Mouse (Mus musculus) intestine, postnatal 0 days (tissue): ENCODE measurements at regions not wholly inside any gene's neighbourhood (a gene's known extent, or its start where the extent isn't known, plus 50 kb on each side); places are given as distances from the start of the nearest gene placed in this dataset.

Source experiments
- ATAC-seq: fragments of 200-750 bp; cut with Nextera tagmentation; 2 replicates; pipeline ENCODE4 v1.8.0; 2017; ENCODE audit warnings: mild to moderate bottlenecking, moderate TSS enrichment, moderate library complexity
- H3K27ac ChIP-seq: fragments of 300-500 bp; sonication (generic); 2 replicates; pipeline ENCODE4 v1.5.1; 2014; ENCODE audit warnings: mild to moderate bottlenecking, low read depth, low read length, moderate library complexity
- H3K27me3 ChIP-seq: fragments of 300-500 bp; sonication (generic); replicated peaks from 2 replicates; pipeline ENCODE4 v1.6.1; 2014; ENCODE audit warnings: low read length, mixed read lengths; ENCODE audit not compliant: control insufficient read depth, insufficient read depth
- H3K36me3 ChIP-seq: fragments of 300-500 bp; sonication (generic); 2 replicates; pipeline ENCODE4 v1.6.1; 2014; ENCODE audit warnings: mild to moderate bottlenecking, moderate library complexity; ENCODE audit not compliant: control insufficient read depth, insufficient read depth
- H3K4me1 ChIP-seq: fragments of 300-500 bp; sonication (generic); replicated peaks from 2 replicates; pipeline ENCODE4 v1.6.1; 2014; ENCODE audit warnings: antibody characterized with exemption, low read length, mixed read lengths; ENCODE audit not compliant: control insufficient read depth, insufficient read depth
- H3K4me2 ChIP-seq: fragments of 300-500 bp; sonication (generic); replicated peaks from 2 replicates; pipeline ENCODE4 v1.6.1; 2014; ENCODE audit warnings: low read depth, mild to moderate bottlenecking, moderate library complexity
- H3K4me3 ChIP-seq: fragments of 300-500 bp; sonication (generic); 2 replicates; pipeline ENCODE4 v1.5.1; 2014; ENCODE audit warnings: low read depth, low read length
- H3K9ac ChIP-seq: fragments of 300-500 bp; sonication (generic); 2 replicates; pipeline ENCODE4 v1.6.1; 2014; ENCODE audit warnings: mild to moderate bottlenecking, low read depth, low read length
- H3K9me3 ChIP-seq: fragments of 300-500 bp; sonication (generic); 2 replicates; pipeline ENCODE4 v1.6.1; 2016; ENCODE audit warnings: mixed run types; ENCODE audit not compliant: control insufficient read depth
- CTCF ChIP-seq: sonication (generic); IDR thresholded peaks from 2 replicates; pipeline ENCODE4 v1.5.1; 2016; ENCODE audit warnings: low read depth, mild to moderate bottlenecking, control low read depth, antibody characterized with exemption, moderate library complexity
- WGBS: fragments of 180-500 bp; shearing (Covaris S2); extraction: QIAGEN DNeasy Blood & Tissue Kit; methylation state at CpG from one replicate; pipeline ENCODE4 v1.1.7; 2014; 5-methylcytosine and 5-hydroxymethylcytosine counted together

- H3K36me3 ChIP-seq, result no peaks in the 10 kb centered on the region
- H3K4me2 ChIP-seq, result no peak overlapping the region
- TF ChIP-seq CTCF, result no peak
- H3K9me3 ChIP-seq, result no peaks in the 10 kb centered on the region
- no peak overlapping the region for H3K27ac ChIP-seq
- no peaks in the 10 kb centered on the region for H3K4me1 ChIP-seq
- H3K27me3 ChIP-seq, result no peaks in the 10 kb centered on the region
- ATAC-seq, result no peak
- H3K4me3 ChIP-seq, result no peak overlapping the region
- H3K9ac ChIP-seq, result no peak overlapping the region
- 90% methylated on average over 4 of the region's 4 CpGs for WGBS
These were observed 188.0 kb upstream of the Cops8 start for GRCm38 (mm10) chr1:90414751-90415150.

GRCm38 (mm10) chr1:90424066-90424821 lies 178.5 kb upstream of the Cops8 start:
- peak; percentile 31; the same call in 1 of the 2 replicates for ATAC-seq
- Histone ChIP-seq H3K9ac (no peak overlapping the region), H3K27ac (no peak overlapping the region), H3K4me1 (no peaks in the 10 kb centered on the region), H3K9me3 (no peaks in the 10 kb centered on the region), H3K27me3 (no peaks in the 10 kb centered on the region), H3K4me2 (no peak overlapping the region), H3K36me3 (no peaks in the 10 kb centered on the region), H3K4me3 (no peak overlapping the region)
- TF ChIP-seq CTCF, result no peak
- WGBS, result 47% methylated on average over 13 of the region's 13 CpGs

- no peak for TF ChIP-seq CTCF
- Histone ChIP-seq H3K4me2 (no peak overlapping the region), H3K9me3 (no peaks in the 10 kb centered on the region), H3K9ac (no peak overlapping the region), H3K4me1 (no peaks in the 10 kb centered on the region), H3K36me3 (no peaks in the 10 kb centered on the region), H3K27ac (no peak overlapping the region), H3K4me3 (no peak overlapping the region), H3K27me3 (no peaks in the 10 kb centered on the region)
- no peak for ATAC-seq
- 82% methylated on average over 6 of the region's 6 CpGs for WGBS
These were observed 174.4 kb upstream of the Cops8 start for GRCm38 (mm10) chr1:90428334-90428733.

- Histone ChIP-seq H3K4me1 (no peaks in the 10 kb centered on the region), H3K9me3 (no peaks in the 10 kb centered on the region), H3K9ac (no peak overlapping the region), H3K4me3 (no peak overlapping the region), H3K36me3 (no peaks in the 10 kb centered on the region), H3K27me3 (no peaks in the 10 kb centered on the region), H3K4me2 (no peak overlapping the region), H3K27ac (no peak overlapping the region)
- TF ChIP-seq CTCF, result no peak
- ATAC-seq, result no peak
- 79% methylated on average over 7 of the region's 7 CpGs for WGBS
These were observed 174.0 kb upstream of the Cops8 start for GRCm38 (mm10) chr1:90428774-90429173.

GRCm38 (mm10) chr1:90430480-90430879 lies 172.3 kb upstream of the Cops8 start:
- Histone ChIP-seq H3K4me2 (no peak overlapping the region), H3K9me3 (no peaks in the 10 kb centered on the region), H3K27ac (no peak overlapping the region), H3K36me3 (no peaks in the 10 kb centered on the region), H3K9ac (no peak overlapping the region), H3K27me3 (no peaks in the 10 kb centered on the region), H3K4me3 (no peak overlapping the region), H3K4me1 (no peaks in the 10 kb centered on the region)
- WGBS, result 89% methylated on average over 9 of the region's 9 CpGs
- TF ChIP-seq CTCF, result no peak
- no peak for ATAC-seq

GRCm38 (mm10) chr1:90431783-90432182 lies 171.0 kb upstream of the Cops8 start:
- Histone ChIP-seq H3K9ac (no peak overlapping the region), H3K36me3 (no peaks in the 10 kb centered on the region), H3K4me1 (no peaks in the 10 kb centered on the region), H3K4me2 (no peak overlapping the region), H3K9me3 (no peaks in the 10 kb centered on the region), H3K4me3 (no peak overlapping the region), H3K27me3 (no peaks in the 10 kb centered on the region), H3K27ac (no peak overlapping the region)
- ATAC-seq, result no peak
- no peak for TF ChIP-seq CTCF
- 58% methylated on average over 6 of the region's 6 CpGs for WGBS

GRCm38 (mm10) chr1:90433911-90434310 lies 168.9 kb upstream of the Cops8 start:
- Histone ChIP-seq H3K27ac (no peak overlapping the region), H3K4me1 (no peaks in the 10 kb centered on the region), H3K9me3 (no peaks in the 10 kb centered on the region), H3K4me3 (no peak overlapping the region), H3K9ac (no peak overlapping the region), H3K4me2 (no peak overlapping the region), H3K27me3 (no peaks in the 10 kb centered on the region), H3K36me3 (no peaks in the 10 kb centered on the region)
- ATAC-seq, result no peak
- WGBS, result 82% methylated on average over 5 of the region's 5 CpGs
- TF ChIP-seq CTCF, result no peak
